Mouse (Mus musculus): ENCODE data around the gene Bicc1.

Bicc1 gene

GRCm38 (mm10) chr10:71158940-71159675, 392 bp downstream of the Bicc1 start:
- DNase-seq (ENCODE audit: low read depth in 2 of 2, low spot score in 2 of 2), result no peak

- DNase-seq (ENCODE audit: low read depth in 2 of 2, low spot score in 2 of 2), result no peak
These were observed 2.9 kb downstream of the Bicc1 start for GRCm38 (mm10) chr10:71156569-71156968.

- DNase-seq (ENCODE audit: low read depth in 2 of 2, low spot score in 2 of 2), result no peak
These were observed 5.9 kb downstream of the Bicc1 start for GRCm38 (mm10) chr10:71153610-71154009.

GRCm38 (mm10) chr10:71153138-71153537, 6.4 kb downstream of the Bicc1 start:
- no peak for DNase-seq (ENCODE audit: low read depth in 2 of 2, low spot score in 2 of 2)

- no peak for DNase-seq (ENCODE audit: low read depth in 2 of 2, low spot score in 2 of 2)
These were observed 9.0 kb downstream of the Bicc1 start for GRCm38 (mm10) chr10:71150486-71150885.

- DNase-seq (ENCODE audit: low read depth in 2 of 2, low spot score in 2 of 2), result no peak
These were observed 10.4 kb downstream of the Bicc1 start for GRCm38 (mm10) chr10:71148951-71149603.

GRCm38 (mm10) chr10:71148226-71148625, 11.3 kb downstream of the Bicc1 start:
- no peak for DNase-seq (ENCODE audit: low read depth in 2 of 2, low spot score in 2 of 2)

GRCm38 (mm10) chr10:71146681-71147615, 12.6 kb downstream of the Bicc1 start:
- DNase-seq (ENCODE audit: low read depth in 2 of 2, low spot score in 2 of 2), result no peak

- DNase-seq (ENCODE audit: low read depth in 2 of 2, low spot score in 2 of 2), result no peak
These were observed 13.7 kb downstream of the Bicc1 start for GRCm38 (mm10) chr10:71145801-71146200.

GRCm38 (mm10) chr10:71144191-71144590, 15.3 kb downstream of the Bicc1 start:
- no peak for DNase-seq (ENCODE audit: low read depth in 2 of 2, low spot score in 2 of 2)

GRCm38 (mm10) chr10:71142568-71142967, 16.9 kb downstream of the Bicc1 start:
- DNase-seq (ENCODE audit: low read depth in 2 of 2, low spot score in 2 of 2), result no peak

GRCm38 (mm10) chr10:71140281-71140845, 19.1 kb downstream of the Bicc1 start:
- DNase-seq (ENCODE audit: low read depth in 2 of 2, low spot score in 2 of 2), result no peak

- no peak for DNase-seq (ENCODE audit: low read depth in 2 of 2, low spot score in 2 of 2)
These were observed 20.7 kb downstream of the Bicc1 start for GRCm38 (mm10) chr10:71138852-71139197.

- no peak for DNase-seq (ENCODE audit: low read depth in 2 of 2, low spot score in 2 of 2)
These were observed 21.2 kb downstream of the Bicc1 start for GRCm38 (mm10) chr10:71138132-71138851.

- no peak for DNase-seq (ENCODE audit: low read depth in 2 of 2, low spot score in 2 of 2)
These were observed 21.9 kb downstream of the Bicc1 start for GRCm38 (mm10) chr10:71137606-71138005.

GRCm38 (mm10) chr10:71131333-71131732, 28.2 kb downstream of the Bicc1 start:
- DNase-seq (ENCODE audit: low read depth in 2 of 2, low spot score in 2 of 2), result no peak

GRCm38 (mm10) chr10:71130261-71130660, 29.2 kb downstream of the Bicc1 start:
- DNase-seq (ENCODE audit: low read depth in 2 of 2, low spot score in 2 of 2), result no peak

GRCm38 (mm10) chr10:71127951-71128331, 31.6 kb downstream of the Bicc1 start:
- no peak for DNase-seq (ENCODE audit: low read depth in 2 of 2, low spot score in 2 of 2)

- DNase-seq (ENCODE audit: low read depth in 2 of 2, low spot score in 2 of 2), result no peak
These were observed 32.1 kb downstream of the Bicc1 start for GRCm38 (mm10) chr10:71127278-71127950.

GRCm38 (mm10) chr10:71123974-71124373, 35.5 kb downstream of the Bicc1 start:
- DNase-seq (ENCODE audit: low read depth in 2 of 2, low spot score in 2 of 2), result no peak
